Mouse (Mus musculus) heart, embryonic 14.5 days (tissue): ENCODE results near the gene Gm21789. TPM values are rescaled to one million over a fixed set of nuclear protein-coding genes. Genes with fewer than 3 reads are reported as not detected.
"Not testable (repeated sequence)": the region's sequence is repeated elsewhere in the genome, so short reads cannot be mapped to it uniquely, and the experiment has no call there.

ENCODE experiments used
- ATAC-seq: fragments of 200-750 bp; cut with Nextera tagmentation; 2 replicates; pipeline ENCODE4 v1.8.0; 2017; ENCODE audit warnings: low read depth, moderate TSS enrichment; ENCODE audit not compliant: insufficient number of reproducible peaks, insufficient read depth, low FRiP score
- H3K27ac ChIP-seq, 2 experiments: fragments of 200-500 bp in 1 of 2; fragments of 300-500 bp in 1 of 2; sonication (generic) in 1 of 2; replicated peaks in 1 of 2; 2 replicates each; pipeline ENCODE4 v1.5.1; 2012 to 2014; ENCODE audit warnings: low read depth in 2 of 2, low read length in 2 of 2, control low read depth in 1 of 2, mild to moderate bottlenecking in 1 of 2, mixed read lengths in 1 of 2; ENCODE audit not compliant: control insufficient read depth in 1 of 2, insufficient read depth in 1 of 2
- H3K27me3 ChIP-seq: fragments of 300-500 bp; sonication (generic); 2 replicates; pipeline ENCODE4 v1.6.1; 2014; ENCODE audit warnings: mild to moderate bottlenecking, low read length, control low read depth; ENCODE audit not compliant: control insufficient read depth, insufficient read depth
- H3K36me3 ChIP-seq: fragments of 300-500 bp; sonication (generic); 2 replicates; pipeline ENCODE4 v1.6.1; 2014; ENCODE audit warnings: mild to moderate bottlenecking, control low read depth, low read length, mixed read lengths; ENCODE audit not compliant: control insufficient read depth, insufficient read depth
- H3K4me1 ChIP-seq, 2 experiments: fragments of 200-500 bp in 1 of 2; fragments of 300-500 bp in 1 of 2; sonication (generic) in 1 of 2; 2 replicates each; pipeline ENCODE4 v1.6.1; 2012 to 2014; ENCODE audit warnings: low read length in 2 of 2, control low read depth in 1 of 2, mixed read lengths in 1 of 2; ENCODE audit not compliant: control insufficient read depth in 2 of 2, insufficient read depth in 2 of 2
- H3K4me2 ChIP-seq: fragments of 300-500 bp; sonication (generic); 2 replicates; pipeline ENCODE4 v1.6.1; 2014; ENCODE audit warnings: mild to moderate bottlenecking, low read length
- H3K4me3 ChIP-seq, 2 experiments: fragments of 200-500 bp in 1 of 2; fragments of 300-500 bp in 1 of 2; sonication (generic) in 1 of 2; 2 replicates each; pipeline ENCODE4 v1.5.1; 2012 to 2014; ENCODE audit warnings: low read length in 2 of 2, mild to moderate bottlenecking in 2 of 2, control low read depth in 1 of 2, low read depth in 1 of 2, moderate library complexity in 1 of 2; ENCODE audit not compliant: control insufficient read depth in 1 of 2, insufficient read depth in 1 of 2
- H3K9ac ChIP-seq: fragments of 300-500 bp; sonication (generic); 2 replicates; pipeline ENCODE4 v1.6.1; 2014; ENCODE audit warnings: mild to moderate bottlenecking, low read length
- H3K9me3 ChIP-seq: fragments of 300-500 bp; sonication (generic); 2 replicates; pipeline ENCODE4 v1.6.1; 2016; ENCODE audit warnings: low read length, control low read depth; ENCODE audit not compliant: control insufficient read depth
- WGBS: fragments of 180-500 bp; shearing (Covaris S2); extraction: QIAGEN DNeasy Blood & Tissue Kit; methylation state at CpG from one replicate; pipeline ENCODE4 v1.1.7; 2014; 5-methylcytosine and 5-hydroxymethylcytosine counted together
- polyA plus RNA-seq: library from polyadenylated mRNA; unstranded; fragments of >200 nt; fragmentation: Nextera tagmentation; extraction: Ambion mirVana; gene quantifications from 2 replicates; pipeline ENCODE4 v1.2.1, GENCODE M21; 2014

Gm21789 gene
- not detected in 2 replicates for polyA plus RNA-seq

- not testable (repeated sequence) for H3K36me3 ChIP-seq, H3K4me2 ChIP-seq, H3K9me3 ChIP-seq, H3K4me1 ChIP-seq, H3K9ac ChIP-seq, H3K27ac ChIP-seq, H3K27me3 ChIP-seq, H3K4me3 ChIP-seq, ATAC-seq
- WGBS = no CpG with 5 or more reads among the region's 1 CpGs
These were observed at the start of gene Gm21789 for GRCm38 (mm10) chrX:32941468-32941867. Gm21789 (plus strand) TSS chrX:32941768.

- not testable (repeated sequence) for H3K4me3 ChIP-seq, ATAC-seq
These were observed 47.2 kb upstream of the Gm21789 start, which contains the start of gene Btbd35f30 for GRCm38 (mm10) chrX:32894325-32894724. Btbd35f30 (plus strand) TSS chrX:32894625.

GRCm38 (mm10) chrX:32973597-32973996 is 32.0 kb downstream of the Gm21789 start, which contains the start of gene Btbd35f5:
Btbd35f5 (plus strand) TSS chrX:32973897.
- not testable (repeated sequence) for H3K36me3 ChIP-seq, H3K27ac ChIP-seq, H3K27me3 ChIP-seq, H3K9ac ChIP-seq, H3K4me1 ChIP-seq, H3K9me3 ChIP-seq, ATAC-seq, H3K4me3 ChIP-seq, H3K4me2 ChIP-seq
- no CpG with 5 or more reads among the region's 3 CpGs for WGBS

More at GRCm38 (mm10) chrX:32894325-32894724, 47.2 kb upstream of the Gm21789 start, which contains the start of gene Btbd35f30:
- WGBS = no CpG with 5 or more reads among the region's 4 CpGs
- H3K9me3 ChIP-seq, H3K27me3 ChIP-seq, H3K9ac ChIP-seq, H3K4me2 ChIP-seq, H3K36me3 ChIP-seq, H3K4me1 ChIP-seq, H3K27ac ChIP-seq: not testable (repeated sequence)

Other genes starting within 250 kb of the Gm21789 start
- gene Btbd35f21, start 215.7 kb upstream of the Gm21789 start, polyA plus RNA-seq = not detected in 2 replicates
- not detected in 2 replicates for gene Btbd35f30, start 47.1 kb upstream of the Gm21789 start, polyA plus RNA-seq
- not detected in 2 replicates for gene Btbd35f5, start 32.1 kb downstream of the Gm21789 start, polyA plus RNA-seq